Mouse (Mus musculus) midbrain, embryonic 11.5 days (tissue): ENCODE results near the gene Nr2f1. TPM values are rescaled to one million over a fixed set of nuclear protein-coding genes. Genes with fewer than 3 reads are reported as not detected.
A peak's percentile ranks its signal among the peaks of the same experiment; 100 is the strongest.

Experiments
- ATAC-seq: fragments of 200-750 bp; cut with Nextera tagmentation; 2 replicates; pipeline ENCODE4 v1.8.0; 2017; ENCODE audit warnings: moderate TSS enrichment, moderate library complexity; ENCODE audit not compliant: low FRiP score
- DNase-seq: peaks from one replicate; pipeline ENCODE4 v3.0.0; 2015; ENCODE audit warnings: low spot score; ENCODE audit errors: missing footprints
- H3K27ac ChIP-seq: fragments of 300-500 bp; sonication (generic); 2 replicates; pipeline ENCODE4 v1.5.1; 2014; ENCODE audit warnings: low read depth, low read length
- H3K27me3 ChIP-seq: fragments of 300-500 bp; sonication (generic); 2 replicates; pipeline ENCODE4 v1.6.1; 2014; ENCODE audit warnings: mild to moderate bottlenecking, low read length, moderate library complexity, mixed read lengths; ENCODE audit not compliant: control insufficient read depth, insufficient read depth
- H3K36me3 ChIP-seq: fragments of 300-500 bp; sonication (generic); 2 replicates; pipeline ENCODE4 v1.6.1; 2014; ENCODE audit warnings: mild to moderate bottlenecking, low read length, moderate library complexity, mixed read lengths; ENCODE audit not compliant: control insufficient read depth, insufficient read depth
- H3K4me1 ChIP-seq: fragments of 300-500 bp; sonication (generic); 2 replicates; pipeline ENCODE4 v1.6.1; 2014; ENCODE audit warnings: low read length; ENCODE audit not compliant: control insufficient read depth, insufficient read depth
- H3K4me2 ChIP-seq: fragments of 300-500 bp; sonication (generic); 2 replicates; pipeline ENCODE4 v1.6.1; 2014; ENCODE audit warnings: mild to moderate bottlenecking, moderate library complexity
- H3K4me3 ChIP-seq: fragments of 300-500 bp; sonication (generic); 2 replicates; pipeline ENCODE4 v1.5.1; 2014; ENCODE audit warnings: low read depth, low read length
- H3K9ac ChIP-seq: fragments of 300-500 bp; sonication (generic); 2 replicates; pipeline ENCODE4 v1.6.1; 2014; ENCODE audit warnings: low read length
- H3K9me3 ChIP-seq: fragments of 300-500 bp; sonication (generic); 2 replicates; pipeline ENCODE4 v1.6.1; 2016; ENCODE audit warnings: low read length; ENCODE audit not compliant: control insufficient read depth
- WGBS: fragments of 180-500 bp; shearing (Covaris S2); extraction: QIAGEN DNeasy Blood & Tissue Kit; methylation state at CpG from one replicate; pipeline ENCODE4 v1.1.7; 2014; 5-methylcytosine and 5-hydroxymethylcytosine counted together
- polyA plus RNA-seq: library from polyadenylated mRNA; unstranded; fragments of >200 nt; fragmentation: Nextera tagmentation; extraction: Ambion mirVana; gene quantifications from 2 replicates; pipeline ENCODE4 v1.2.1, GENCODE M21; 2014

Nr2f1 gene
- polyA plus RNA-seq, 1 experiment from 2014 or later: 82.3 TPM

- Histone ChIP-seq H3K36me3 (no peaks in the 10 kb centered on the region), H3K27me3 (peaks cover 39% of the 10 kb centered on the region), H3K4me2 (peak overlapping the region; percentile 64), H3K4me1 (peaks cover 11% of the 10 kb centered on the region), H3K4me3 (peak overlapping the region; percentile 47), H3K27ac (peak overlapping the region; percentile 94), H3K9me3 (no peaks in the 10 kb centered on the region), H3K9ac (peak overlapping the region; percentile 79)
- no peak for ATAC-seq
- DNase-seq: peak; percentile 93
- WGBS: 0% methylated on average over 1 of the region's 1 CpGs
Observed at GRCm38 (mm10) chr13:78178021-78178420, 21.5 kb downstream of the Nr2f1 start.

DNA sequence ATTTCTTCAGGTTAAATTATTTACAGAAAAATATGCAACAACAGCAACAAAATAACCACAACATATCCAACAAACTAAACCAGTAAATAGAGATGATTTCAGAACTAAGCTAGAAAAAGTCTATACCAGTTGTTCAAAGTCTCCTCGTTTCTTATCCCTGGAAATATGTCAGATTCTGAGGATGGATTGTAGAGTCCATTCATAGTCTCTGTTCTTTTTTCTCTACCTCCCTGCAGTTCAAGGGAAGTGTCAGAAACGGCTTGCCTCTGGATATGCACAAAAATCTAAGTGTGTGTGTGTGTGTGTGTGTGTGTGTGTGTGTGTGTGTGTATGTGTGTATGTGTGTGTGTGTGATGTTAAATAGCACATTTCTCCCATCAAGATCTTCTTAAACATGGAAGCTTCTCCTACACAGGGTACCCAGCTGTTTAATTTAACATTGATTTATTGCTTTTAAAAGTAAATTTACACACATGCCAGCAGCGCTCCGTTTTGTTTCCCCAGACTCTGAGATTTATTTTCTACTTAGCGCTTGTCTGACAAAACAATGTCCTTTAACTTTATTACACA lies 22.1 kb downstream of the Nr2f1 start:
- H3K4me1 ChIP-seq: peaks cover 11% of the 10 kb centered on the region
- H3K4me3 ChIP-seq: peak overlapping the region; percentile 47
- H3K9me3 ChIP-seq: no peaks in the 10 kb centered on the region
- 9% methylated on average over 5 of the region's 5 CpGs for WGBS
- H3K36me3 ChIP-seq: no peaks in the 10 kb centered on the region
- peak overlapping the region; percentile 64 for H3K4me2 ChIP-seq
- H3K27ac ChIP-seq: peak overlapping the region; percentile 94
- peaks cover 40% of the 10 kb centered on the region for H3K27me3 ChIP-seq
- DNase-seq (peak; percentile 91), ATAC-seq (no peak)
- H3K9ac ChIP-seq: peak overlapping the region; percentile 79

GRCm38 (mm10) chr13:78175821-78176380 lies 23.7 kb downstream of the Nr2f1 start:
- WGBS: 2% methylated on average over 8 of the region's 8 CpGs
- Histone ChIP-seq H3K4me2 (peak overlapping the region; percentile 31), H3K27ac (peak overlapping the region; percentile 7; the same call in 1 of the 2 replicates), H3K36me3 (no peaks in the 10 kb centered on the region), H3K9ac (peak overlapping the region; percentile 51), H3K27me3 (peaks cover 44% of the 10 kb centered on the region), H3K9me3 (no peaks in the 10 kb centered on the region), H3K4me3 (peak overlapping the region; percentile 21), H3K4me1 (peaks cover 14% of the 10 kb centered on the region)
- ATAC-seq (no peak), DNase-seq (peak; percentile 92)

GRCm38 (mm10) chr13:78174891-78175290 lies 24.7 kb downstream of the Nr2f1 start:
- Histone ChIP-seq H3K36me3 (no peaks in the 10 kb centered on the region), H3K9me3 (no peaks in the 10 kb centered on the region), H3K4me2 (peak overlapping the region; percentile 31), H3K27ac (0 out of 2 replicates have a peak overlapping the region, but pooled peaks have one; percentile 12), H3K4me3 (peak overlapping the region; percentile 23), H3K9ac (peak overlapping the region; percentile 62), H3K4me1 (peaks cover 11% of the 10 kb centered on the region), H3K27me3 (peaks cover 48% of the 10 kb centered on the region)
- 16% methylated on average over 1 of the region's 1 CpGs for WGBS
- no peak for ATAC-seq
- peak; percentile 91 for DNase-seq

DNA sequence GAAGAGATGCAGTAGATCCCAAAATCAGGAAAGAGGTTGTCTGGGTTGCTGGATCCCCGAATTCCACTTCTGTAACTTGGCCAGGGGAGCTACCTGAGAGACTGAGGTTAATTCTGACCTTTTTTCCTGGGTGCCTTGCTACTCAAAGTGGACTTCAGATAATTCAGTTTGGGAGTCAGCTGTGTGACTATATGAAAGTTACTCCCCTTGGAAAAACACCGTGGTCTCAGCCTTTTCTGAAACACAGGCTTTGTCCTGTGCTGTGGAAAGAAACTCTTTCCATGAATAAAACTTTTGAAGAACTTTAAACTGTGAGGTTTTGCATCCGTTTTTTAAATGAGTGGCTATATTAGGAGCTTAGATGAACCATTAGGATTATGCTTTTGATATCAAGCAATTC lies 25.4 kb downstream of the Nr2f1 start:
- ATAC-seq: no peak
- Histone ChIP-seq H3K4me1 (peaks cover 9% of the 10 kb centered on the region), H3K4me2 (peak overlapping the region; percentile 31; the same call in 1 of the 2 replicates), H3K4me3 (no peak overlapping the region), H3K27ac (no peak overlapping the region), H3K27me3 (peaks cover 47% of the 10 kb centered on the region), H3K9ac (peak overlapping the region; percentile 2; the same call in 1 of the 2 replicates), H3K36me3 (no peaks in the 10 kb centered on the region), H3K9me3 (no peaks in the 10 kb centered on the region)
- 11% methylated on average over 3 of the region's 3 CpGs for WGBS
- peak; percentile 91 for DNase-seq

DNA sequence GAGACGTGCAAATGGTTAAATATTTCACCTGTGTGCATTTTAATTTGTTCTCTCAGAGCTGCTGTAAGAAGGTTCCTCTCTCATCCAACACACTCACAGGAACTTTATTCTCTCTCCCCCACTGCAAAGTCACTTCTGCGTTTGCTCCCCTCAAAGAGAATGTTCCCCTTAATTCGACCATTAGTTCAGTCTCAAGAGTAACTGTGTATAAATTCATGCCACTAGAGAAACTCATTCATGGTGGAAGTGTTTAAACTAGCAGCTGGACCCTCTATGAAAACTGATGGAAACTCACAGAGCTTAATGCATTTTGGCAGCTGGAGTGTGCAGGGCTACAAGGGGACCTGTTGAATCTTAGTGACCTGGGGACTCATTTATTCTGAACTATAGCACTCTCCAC lies 26.7 kb downstream of the Nr2f1 start:
- ATAC-seq: no peak
- Histone ChIP-seq H3K4me3 (0 out of 2 replicates have a peak overlapping the region, but pooled peaks have one; percentile 4), H3K9me3 (no peaks in the 10 kb centered on the region), H3K36me3 (no peaks in the 10 kb centered on the region), H3K27me3 (peaks cover 41% of the 10 kb centered on the region), H3K27ac (peak overlapping the region; percentile 60; the same call in 1 of the 2 replicates), H3K4me2 (peak overlapping the region; percentile 52), H3K9ac (peak overlapping the region; percentile 2), H3K4me1 (peaks cover 8% of the 10 kb centered on the region)
- peak; percentile 94 for DNase-seq
- WGBS: 1% methylated on average over 3 of the region's 3 CpGs

DNA sequence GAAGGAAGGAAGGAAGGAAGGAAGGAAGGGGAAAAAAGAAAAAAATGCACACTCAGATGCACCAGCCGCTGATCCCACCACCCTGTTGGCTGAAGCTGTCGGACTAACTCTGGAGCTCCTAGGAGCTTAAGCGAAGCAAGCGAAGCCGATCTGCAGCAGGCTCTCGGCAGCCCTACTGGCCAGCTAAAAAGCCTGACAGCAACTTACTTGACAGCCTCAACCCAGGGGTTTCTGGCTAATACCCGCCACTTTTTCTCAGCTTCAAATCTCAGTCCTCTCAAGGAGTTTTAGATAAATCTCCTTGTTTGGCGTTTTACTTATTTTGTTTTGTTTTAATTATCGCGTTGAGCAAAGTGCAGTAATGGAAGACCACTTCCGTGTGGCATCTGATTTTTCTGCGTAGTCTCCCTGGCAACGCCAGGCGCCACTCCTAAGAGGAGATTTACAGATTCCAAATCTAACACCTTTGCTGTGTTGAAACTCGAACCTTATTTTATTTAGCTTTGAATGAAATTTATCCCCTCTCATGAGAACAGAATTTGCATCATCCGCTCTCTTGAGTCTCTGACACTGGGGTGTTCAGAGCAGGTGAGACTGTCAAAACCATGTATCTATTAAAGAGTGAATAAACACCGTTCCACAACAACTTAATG lies 27.4 kb downstream of the Nr2f1 start:
- Histone ChIP-seq H3K9me3 (no peaks in the 10 kb centered on the region), H3K4me2 (peak overlapping the region; percentile 52), H3K36me3 (no peaks in the 10 kb centered on the region), H3K4me3 (peak overlapping the region; percentile 28), H3K4me1 (peaks cover 8% of the 10 kb centered on the region), H3K27ac (peak overlapping the region; percentile 60), H3K9ac (peak overlapping the region; percentile 63), H3K27me3 (peaks cover 44% of the 10 kb centered on the region)
- DNase-seq (peak; percentile 95), ATAC-seq (peak; percentile 64)
- WGBS: under 1% methylated on average over 17 of the region's 17 CpGs

- under 1% methylated on average over 15 of the region's 15 CpGs for WGBS
- peak overlapping the region; percentile 52 for H3K4me2 ChIP-seq
- H3K36me3 ChIP-seq: no peaks in the 10 kb centered on the region
- ATAC-seq: peak; percentile 6
- peak; percentile 94 for DNase-seq
- H3K4me1 ChIP-seq: peaks cover 8% of the 10 kb centered on the region
- H3K27ac ChIP-seq: peak overlapping the region; percentile 65
- peak overlapping the region; percentile 70 for H3K9ac ChIP-seq
- H3K27me3 ChIP-seq: peaks cover 45% of the 10 kb centered on the region
- no peaks in the 10 kb centered on the region for H3K9me3 ChIP-seq
- H3K4me3 ChIP-seq: peak overlapping the region; percentile 28
Observed at GRCm38 (mm10) chr13:78171320-78171719, 28.2 kb downstream of the Nr2f1 start.

DNA sequence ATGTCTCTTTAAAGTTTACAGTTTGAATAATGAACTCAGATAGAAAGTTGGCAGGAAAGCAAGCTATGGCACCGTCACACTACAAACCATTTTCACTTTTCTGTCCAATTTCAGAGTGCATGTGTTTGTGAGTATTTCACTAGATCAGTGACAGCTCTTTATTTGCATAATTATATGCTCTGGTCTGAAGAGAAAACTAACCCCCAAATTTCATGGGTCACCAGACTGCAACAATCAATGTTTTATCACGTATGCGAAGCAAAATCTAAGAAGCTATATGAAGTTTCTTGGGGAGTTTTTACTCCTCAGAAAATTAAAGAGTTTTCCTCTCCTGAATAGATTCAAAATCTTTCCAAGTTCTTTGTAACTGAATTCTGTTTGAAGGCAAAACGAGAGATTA lies 31.4 kb downstream of the Nr2f1 start:
- Histone ChIP-seq H3K9ac (no peak overlapping the region), H3K9me3 (no peaks in the 10 kb centered on the region), H3K27ac (peak overlapping the region; percentile 77), H3K4me1 (peaks cover 8% of the 10 kb centered on the region), H3K36me3 (no peaks in the 10 kb centered on the region), H3K4me3 (no peak overlapping the region), H3K4me2 (peak overlapping the region; percentile 17; the same call in 1 of the 2 replicates), H3K27me3 (peaks cover 47% of the 10 kb centered on the region)
- WGBS: 12% methylated on average over 4 of the region's 4 CpGs
- DNase-seq: peak; percentile 90
- no peak for ATAC-seq
